Mouse (Mus musculus): ENCODE measurements around the gene Aacs.

Aacs gene

DNA sequence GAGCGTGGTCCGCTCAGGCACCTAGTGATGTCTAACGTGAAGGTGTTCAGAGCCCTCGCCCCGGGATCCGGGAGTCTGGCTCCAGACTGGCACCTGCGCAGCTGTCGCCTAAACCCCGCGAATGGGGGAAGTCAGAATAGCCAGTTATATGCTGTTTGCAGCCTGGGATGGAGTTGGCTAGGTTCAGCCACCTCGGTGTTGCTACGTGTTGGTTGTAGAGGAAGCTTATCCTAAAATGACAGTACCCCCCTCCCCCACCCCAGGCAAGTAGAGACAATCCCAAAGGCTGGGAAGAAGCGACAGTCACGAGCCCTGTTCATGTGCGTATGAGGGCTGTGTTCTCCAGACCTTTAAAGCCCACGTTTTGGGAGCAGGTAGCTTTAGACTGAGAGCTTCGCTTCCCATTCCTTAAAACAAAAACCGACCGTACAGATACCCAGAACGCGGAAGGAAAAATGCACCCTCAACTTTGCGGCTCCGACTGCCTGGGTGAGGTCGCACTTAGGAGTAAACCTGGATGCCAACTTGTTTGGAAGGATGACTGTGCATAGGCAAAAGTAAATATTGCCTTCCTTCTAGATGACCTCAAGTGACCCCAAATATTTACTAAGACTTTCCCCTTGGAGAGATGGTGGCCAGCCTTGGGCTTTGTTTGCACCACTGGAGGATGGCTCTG is 57.7 kb downstream of the Aacs start:
- no peak for DNase-seq (ENCODE audit: low spot score)

- DNase-seq (ENCODE audit: low spot score) = no peak
These were observed 58.6 kb downstream of the Aacs start for GRCm38 (mm10) chr5:125534168-125534610.

DNA sequence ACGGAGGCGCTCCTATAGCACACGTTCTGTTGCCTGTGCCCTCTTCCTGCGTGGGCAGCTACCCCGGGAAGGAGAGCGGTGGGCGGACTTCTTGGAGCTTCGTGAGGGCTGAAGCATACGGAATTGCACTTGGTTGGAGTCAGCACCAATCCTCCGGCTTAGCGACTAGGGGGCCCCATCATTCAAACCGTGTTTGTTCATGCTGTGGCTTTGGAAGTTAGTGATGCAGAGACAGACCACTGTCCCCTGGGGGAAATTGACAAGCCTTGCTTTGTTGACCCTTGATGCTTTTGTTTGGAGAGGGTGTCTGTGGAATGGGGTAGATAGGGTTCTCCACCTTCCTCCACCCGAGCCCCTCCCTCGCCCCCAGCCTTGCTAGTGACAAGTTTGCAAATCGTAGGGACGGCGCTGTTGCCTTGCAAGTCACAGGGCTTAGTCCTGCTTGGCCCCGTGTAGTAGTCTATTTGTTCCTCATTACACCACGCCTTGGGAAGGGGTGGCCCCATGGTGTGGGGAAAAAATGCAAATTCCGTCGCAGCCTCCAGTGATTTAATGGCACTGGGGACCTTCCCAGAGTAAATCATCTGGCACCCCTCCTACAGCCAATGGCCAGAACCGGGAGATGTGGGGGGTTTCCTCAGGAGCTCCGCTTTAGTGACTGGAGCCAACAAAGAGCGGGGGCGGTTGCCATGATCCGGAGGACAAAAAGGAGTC is 59.2 kb downstream of the Aacs start:
- no peak for DNase-seq (ENCODE audit: low spot score)

GRCm38 (mm10) chr5:125545090-125545489 is 69.5 kb downstream of the Aacs start:
- no peak for DNase-seq (ENCODE audit: low spot score)

DNA sequence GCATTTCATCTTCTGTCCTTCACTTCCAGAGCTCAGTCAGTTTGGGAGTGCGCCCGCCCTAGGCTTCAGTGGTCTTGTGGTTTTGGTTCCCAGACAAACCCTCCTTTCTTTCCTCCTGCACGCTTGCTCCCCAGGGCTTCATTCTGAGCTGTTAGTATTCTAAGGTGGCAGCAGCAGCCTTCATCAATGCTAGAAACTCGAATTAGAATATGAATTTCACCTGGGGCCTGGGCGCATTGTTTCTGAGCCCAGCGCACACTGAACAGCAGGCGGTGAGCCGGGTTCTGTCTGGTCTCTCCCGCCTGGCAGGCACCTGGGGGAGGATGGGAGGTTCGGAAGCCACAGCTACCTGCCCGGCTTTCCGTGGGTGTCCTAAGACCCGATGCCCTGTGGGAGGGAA is 70.7 kb downstream of the Aacs start:
- DNase-seq (ENCODE audit: low spot score) = no peak

DNA sequence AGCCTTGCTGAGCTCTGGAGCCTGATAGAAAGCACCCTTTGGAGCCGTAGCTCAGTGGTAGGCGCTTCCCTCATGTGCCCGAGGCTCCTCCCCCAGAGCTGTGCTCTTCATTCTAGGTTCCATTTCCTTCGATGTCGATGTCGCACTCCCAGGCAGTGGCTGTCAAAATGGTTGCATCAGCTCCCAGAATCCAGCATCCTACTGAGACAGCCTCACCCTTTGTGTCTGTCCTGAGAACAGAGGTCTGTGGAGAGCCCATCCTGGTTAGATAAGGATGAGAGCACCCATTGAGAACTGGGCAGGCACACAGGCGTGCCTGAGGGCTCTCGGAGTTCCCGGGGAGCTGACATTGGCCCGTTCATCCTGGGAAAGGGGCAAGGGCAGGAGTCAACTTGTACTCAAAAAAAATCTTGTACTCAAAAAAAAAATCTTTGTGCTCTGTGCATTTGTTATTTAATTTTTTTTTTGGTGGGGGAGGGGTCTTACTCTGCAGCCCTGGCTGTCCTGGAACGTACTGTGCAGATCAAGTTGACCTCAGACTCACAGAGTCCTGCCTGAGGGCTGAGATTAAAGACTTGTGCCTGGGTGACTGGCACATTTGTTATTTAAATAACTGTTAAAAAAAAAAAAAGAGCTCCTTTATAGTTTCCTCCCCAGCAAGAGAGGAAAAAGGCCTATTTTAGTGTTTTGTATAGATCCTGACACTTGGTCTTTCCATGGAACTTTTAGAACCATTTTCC is 74.3 kb downstream of the Aacs start:
- no peak for DNase-seq (ENCODE audit: low spot score)

- DNase-seq (ENCODE audit: low spot score) = no peak
These were observed 80.1 kb downstream of the Aacs start for GRCm38 (mm10) chr5:125555732-125556131.

- DNase-seq (ENCODE audit: low spot score) = no peak
These were observed 87.9 kb downstream of the Aacs start for GRCm38 (mm10) chr5:125563492-125563891.

DNA sequence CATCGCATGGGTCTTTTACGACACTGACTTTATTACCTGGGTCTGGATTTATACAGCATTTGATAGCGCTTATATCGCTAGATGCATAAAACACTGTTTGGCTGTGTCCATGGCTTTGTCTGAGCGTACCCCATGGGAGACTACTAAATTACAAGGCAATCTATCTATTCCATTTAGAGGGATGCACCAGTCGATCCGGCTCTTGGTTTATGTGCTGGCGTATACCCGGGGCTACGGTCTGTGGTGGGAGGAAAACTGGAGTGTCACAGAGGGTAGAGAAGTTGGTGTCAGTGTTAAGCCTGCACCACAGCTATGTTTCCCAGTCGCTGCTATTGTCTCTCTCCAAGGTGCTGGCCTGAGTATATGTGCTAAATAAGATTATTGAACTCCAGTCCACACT is 90.1 kb downstream of the Aacs start:
- no peak for DNase-seq (ENCODE audit: low spot score)
